Mouse (Mus musculus) adrenal gland (tissue): ENCODE results near the gene Taf3.

Experiments used
- intact Hi-C: fragments of 180-260 bp; cut with DNase I; formaldehyde crosslinking; loops from one replicate; pipeline ENCODE4 v1.15.1; 2025

Taf3 gene

GRCm38 (mm10) chr2:9879493-9879892 is 168.9 kb downstream of the Taf3 start:
- intact Hi-C loops, result no loop called here

DNA sequence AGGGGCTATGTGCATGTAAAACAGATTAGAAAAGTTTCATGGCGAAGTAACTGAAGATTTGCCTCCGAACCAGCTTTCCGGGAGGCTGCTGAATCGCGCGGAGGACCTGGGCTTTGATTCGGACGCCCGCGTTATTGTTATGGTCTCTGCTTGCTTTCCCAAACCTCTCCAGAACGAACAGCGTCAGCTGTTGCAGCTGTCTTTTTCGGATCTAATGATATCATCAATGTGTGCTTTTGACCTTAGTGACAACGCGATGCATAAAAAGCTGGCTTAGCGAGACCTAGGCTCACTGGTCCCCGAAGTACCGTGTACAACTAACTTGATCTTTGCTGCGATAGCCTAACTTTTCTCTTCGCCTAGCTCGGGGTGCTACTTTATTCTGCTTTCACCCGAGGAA is 169.3 kb downstream of the Taf3 start:
- intact Hi-C loops, result no loop called here

DNA sequence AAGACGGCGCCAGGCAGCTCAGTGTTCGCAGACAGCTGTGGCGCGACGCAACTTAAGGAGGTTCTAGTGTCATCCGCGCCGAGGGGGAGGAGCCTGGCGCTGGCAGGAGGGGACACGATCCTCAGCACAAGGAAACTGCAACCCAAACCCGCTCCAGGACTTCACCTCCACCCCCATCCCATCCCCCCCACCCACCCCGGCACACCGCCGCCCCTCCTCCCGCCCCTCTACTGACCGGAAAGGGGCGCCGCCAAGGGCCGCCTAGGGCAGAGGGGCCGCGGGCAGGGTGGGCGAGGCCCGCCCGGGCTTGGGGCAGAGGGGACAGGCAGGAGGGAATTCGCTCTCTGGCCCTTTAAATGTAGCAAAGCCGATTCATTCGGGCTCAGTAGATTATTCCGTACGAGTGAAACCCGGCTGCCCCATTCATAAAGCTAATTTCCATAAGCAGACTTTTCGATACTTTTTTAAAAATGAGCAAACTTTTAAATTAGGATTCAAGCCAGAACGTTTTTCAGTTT is 169.8 kb downstream of the Taf3 start:
- intact Hi-C loops, result no loop called here

- intact Hi-C loops, result no loop called here
Measured at GRCm38 (mm10) chr2:9877966-9878563, 170.3 kb downstream of the Taf3 start.

GRCm38 (mm10) chr2:9877326-9877690 is 171.1 kb downstream of the Taf3 start:
- intact Hi-C loops, result no loop called here

GRCm38 (mm10) chr2:9876621-9877325 is 171.6 kb downstream of the Taf3 start:
- intact Hi-C loops, result no loop called here

GRCm38 (mm10) chr2:9875676-9876357 is 172.6 kb downstream of the Taf3 start:
- intact Hi-C loops, result no loop called here

DNA sequence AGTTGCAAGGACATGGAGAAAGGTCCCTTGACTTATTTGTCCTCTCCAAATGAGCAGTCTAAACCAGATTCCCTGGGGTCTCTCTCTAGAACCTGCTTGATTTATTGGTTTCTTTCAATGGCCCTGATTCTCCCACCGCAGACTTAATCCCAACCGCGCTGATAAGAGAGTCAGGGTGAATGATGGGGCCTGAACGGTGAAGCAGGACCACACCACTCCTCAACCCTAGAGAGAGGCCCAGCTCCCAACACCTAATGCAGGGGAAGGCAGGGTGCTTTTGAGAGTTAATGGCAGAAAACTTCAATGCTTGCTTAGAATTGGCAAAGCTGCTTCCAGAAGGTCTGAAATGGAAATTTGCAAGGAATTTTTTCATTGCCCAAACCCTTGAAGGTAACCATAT is 173.2 kb downstream of the Taf3 start:
- intact Hi-C loops, result no loop called here

DNA sequence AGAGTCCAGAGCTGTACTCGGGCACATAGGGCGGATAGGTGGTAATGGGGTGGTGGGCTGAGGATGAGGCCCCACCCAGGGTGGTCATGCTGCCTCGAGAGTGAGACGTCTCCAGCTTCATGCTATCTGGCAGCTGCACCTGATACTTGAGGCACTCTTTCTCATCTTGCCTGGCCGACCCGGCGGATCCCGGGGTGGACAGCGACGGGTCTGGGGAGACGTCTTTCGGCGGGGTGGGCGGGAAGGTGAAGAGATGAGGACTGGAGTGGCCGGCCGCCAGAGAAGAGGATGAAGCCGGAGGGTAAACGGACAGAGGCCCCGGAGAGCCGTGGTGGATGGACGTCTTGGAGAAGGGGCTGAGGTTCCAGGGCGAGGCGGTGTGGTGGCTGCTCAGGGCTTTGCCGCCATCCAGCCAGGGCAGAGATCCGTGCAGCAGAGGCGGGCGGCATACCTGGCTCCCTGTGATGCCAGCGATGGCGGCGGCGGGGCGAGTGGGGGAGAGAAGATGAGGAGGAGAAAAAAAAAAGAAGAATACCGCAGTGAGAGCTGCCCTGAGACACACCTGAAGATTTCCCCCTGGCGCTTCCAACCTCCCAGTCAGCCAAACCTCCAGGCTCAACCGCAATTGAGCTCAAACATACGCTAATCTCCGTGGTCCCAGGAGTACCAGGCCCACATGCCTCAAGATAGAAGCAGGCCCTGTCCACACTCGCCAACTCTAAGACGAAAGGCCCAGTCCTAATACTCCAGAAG is 173.8 kb downstream of the Taf3 start:
- intact Hi-C loops, result no loop called here

DNA sequence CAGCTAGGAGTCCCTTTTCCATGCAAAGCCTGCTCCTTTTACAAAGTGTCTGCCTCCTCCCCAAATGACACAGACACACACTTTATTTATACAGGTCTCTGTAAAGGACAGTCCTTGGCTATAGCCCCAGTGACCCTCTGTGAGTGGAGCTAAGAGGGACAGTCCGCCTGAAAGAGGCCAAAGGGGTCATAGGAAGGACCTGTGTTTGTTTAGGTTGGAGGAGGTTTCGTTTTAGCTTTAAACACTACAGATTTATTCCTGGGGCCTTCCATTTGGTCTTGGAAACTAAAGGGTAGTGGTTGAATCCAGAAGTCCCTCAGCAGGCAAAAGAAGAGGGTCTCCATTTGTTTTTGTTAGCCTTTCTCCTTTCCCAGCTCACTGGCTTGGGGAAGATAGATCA is 174.6 kb downstream of the Taf3 start:
- intact Hi-C loops, result no loop called here

DNA sequence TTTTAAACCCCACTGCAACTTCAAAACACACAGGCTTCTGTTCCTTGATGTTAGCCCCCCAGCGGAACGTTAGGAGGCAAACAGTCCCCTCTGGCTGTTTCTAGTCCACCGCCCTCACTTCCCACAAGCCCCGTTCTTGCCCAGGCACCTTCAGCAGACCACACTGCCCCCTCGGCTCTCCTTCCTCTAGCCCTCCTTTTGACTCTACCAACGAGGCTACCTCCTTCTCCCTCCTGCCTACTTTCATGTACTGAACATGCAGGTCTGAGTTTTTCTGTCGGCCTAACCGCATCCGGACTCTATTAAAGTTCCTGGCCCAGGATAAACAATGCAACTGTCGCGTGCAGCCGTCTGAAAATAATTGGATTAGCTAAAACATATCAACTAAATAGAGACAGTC is 175.7 kb downstream of the Taf3 start:
- intact Hi-C loops, result no loop called here

GRCm38 (mm10) chr2:9871798-9872197 is 176.6 kb downstream of the Taf3 start:
- intact Hi-C loops, result no loop called here

- intact Hi-C loops, result no loop called here
Measured at GRCm38 (mm10) chr2:9871141-9871716, 177.2 kb downstream of the Taf3 start.

- intact Hi-C loops, result no loop called here
Measured at GRCm38 (mm10) chr2:9867092-9867825, 181.1 kb downstream of the Taf3 start.
